24 mouse cellular contexts compared by ENCODE assay signal in the genomic region with DNA sequence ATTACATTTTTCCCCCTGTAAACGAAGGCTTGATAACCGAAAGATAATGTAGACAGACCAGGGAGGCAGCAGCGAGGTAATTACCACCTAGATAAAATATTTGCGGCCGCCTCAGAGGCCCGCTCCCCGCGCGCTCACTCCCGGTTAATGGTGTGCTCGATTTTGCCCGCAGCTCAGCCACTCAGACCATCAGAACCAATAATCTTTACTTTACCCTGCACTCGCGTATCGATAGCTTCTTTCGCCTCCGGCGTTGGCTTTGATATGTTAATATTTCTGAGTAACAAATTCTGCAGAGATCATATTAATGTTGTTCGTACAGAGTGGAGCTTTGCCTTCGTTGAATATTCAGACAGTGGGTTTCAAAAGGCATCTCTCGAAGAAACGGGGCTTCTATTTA. TPM values are rescaled to one million over a fixed set of nuclear protein-coding genes. Genes with fewer than 3 reads are reported as not detected.
DNase-seq lines count a peak whose midpoint lies in the region; ATAC-seq and TF ChIP-seq lines count a peak whose summit lies in the region.
"Had no signal": no experiment of that assay in that cellular context is flagged by ENCODE, and none has a peak within 500 bp of the region (broad histone marks: within the 10 kb centered on the region; RNA-seq: fewer than 3 reads in every experiment).

No protein-coding gene starts in this region.

- H3K9me3 ChIP-seq in forebrain, postnatal 0 days (ENCODE audit: low read length): no peaks in the 10 kb centered on the region
- no peaks in the 10 kb centered on the region for H3K9me3 ChIP-seq in forebrain, embryonic 10.5 days
- H3K9me3 ChIP-seq in midbrain, embryonic 11.5 days (ENCODE audit: control insufficient read depth, low read length): no peaks in the 10 kb centered on the region
- no peaks in the 10 kb centered on the region for H3K9me3 ChIP-seq in midbrain, embryonic 15.5 days
- H3K9me3 ChIP-seq: embryonic facial prominence, embryonic 13.5 days; forebrain, embryonic 15.5 days; heart, embryonic 15.5 days; hindbrain, embryonic 13.5 days had no signal

- H3K9ac ChIP-seq in forebrain, postnatal 0 days: no peak overlapping the region
- no peak overlapping the region for H3K9ac ChIP-seq in midbrain, embryonic 11.5 days (ENCODE audit: low read length)
- H3K9ac ChIP-seq in midbrain, embryonic 15.5 days: no peak overlapping the region
- H3K9ac ChIP-seq: embryonic facial prominence, embryonic 13.5 days; forebrain, embryonic 15.5 days; heart, embryonic 15.5 days; hindbrain, embryonic 13.5 days had no signal

- H3K4me3 ChIP-seq in forebrain, postnatal 0 days (ENCODE audit: low read depth, low read length): no peak overlapping the region
- no peak overlapping the region for H3K4me3 ChIP-seq in forebrain, embryonic 10.5 days
- no peak overlapping the region for H3K4me3 ChIP-seq in midbrain, embryonic 11.5 days (ENCODE audit: low read depth, low read length)
- H3K4me3 ChIP-seq in midbrain, embryonic 15.5 days: peak overlapping the region; percentile 2; the same call in 1 of the 2 replicates
- H3K4me3 ChIP-seq: embryonic facial prominence, embryonic 13.5 days; forebrain, embryonic 15.5 days; heart, adult 2 months; heart, embryonic 15.5 days; hindbrain, embryonic 13.5 days had no signal

- peaks cover 59% of the 10 kb centered on the region for H3K27me3 ChIP-seq in forebrain, postnatal 0 days (ENCODE audit: insufficient read depth, low read length)
- peaks cover 89% of the 10 kb centered on the region for H3K27me3 ChIP-seq in forebrain, embryonic 10.5 days (ENCODE audit: poor library complexity, severe bottlenecking)
- peaks cover 78% of the 10 kb centered on the region for H3K27me3 ChIP-seq in midbrain, embryonic 11.5 days (ENCODE audit: control insufficient read depth, insufficient read depth, low read length)
- H3K27me3 ChIP-seq in midbrain, embryonic 15.5 days (replicated peaks): peaks cover 53% of the 10 kb centered on the region
- H3K27me3 ChIP-seq: CH12.LX had no signal

- no peak for ATAC-seq in forebrain, postnatal 0 days
- ATAC-seq in midbrain, embryonic 11.5 days (ENCODE audit: low FRiP score): no peak
- ATAC-seq in midbrain, embryonic 15.5 days (replicated peaks): peak; percentile 63
- no peak for ATAC-seq in erythroid progenitor cell, adult 5-6 weeks (replicated peaks; ENCODE audit: low FRiP score, poor library complexity, severe bottlenecking)
- ATAC-seq: activated CD4-positive, CD25-positive, alpha-beta regulatory T cell, adult 4 months; forebrain, embryonic 15.5 days; Patski had no signal

- DNase-seq in forebrain, postnatal 0 days: no peak
- no peak for DNase-seq in forebrain, embryonic 10.5 days (ENCODE audit: extremely low spot score, low spot score)
- peak; percentile 89 for DNase-seq in midbrain, embryonic 11.5 days (ENCODE audit: low spot score, missing footprints)
- DNase-seq in thymus, adult 18-20 months: no peak
- DNase-seq: adrenal gland, postnatal 25 days; cerebellum, adult 8-10 months; cerebellum, postnatal 36 days; gastrocnemius, postnatal 14 days; heart, adult 2 months; heart, postnatal 14 days had no signal

- H3K27ac ChIP-seq in forebrain, postnatal 0 days (ENCODE audit: low read depth, low read length): no peak overlapping the region
- H3K27ac ChIP-seq in forebrain, embryonic 10.5 days: no peak overlapping the region
- no peak overlapping the region for H3K27ac ChIP-seq in midbrain, embryonic 11.5 days (ENCODE audit: low read depth, low read length)
- peak overlapping the region; percentile 85 for H3K27ac ChIP-seq in midbrain, embryonic 15.5 days
- H3K27ac ChIP-seq: embryonic facial prominence, embryonic 13.5 days; forebrain, embryonic 15.5 days; heart, adult 2 months; heart, embryonic 15.5 days; hindbrain, embryonic 13.5 days had no signal

- no peak for TF ChIP-seq CTCF in forebrain, postnatal 0 days (IDR thresholded peaks at IDR 0.05; ENCODE audit: low read depth)

- H3K4me2 ChIP-seq in forebrain, postnatal 0 days (ENCODE audit: low read depth): peak overlapping the region; percentile 1; the same call in 1 of the 2 replicates
- H3K4me2 ChIP-seq in midbrain, embryonic 11.5 days: no peak overlapping the region
- H3K4me2 ChIP-seq in midbrain, embryonic 15.5 days: peak overlapping the region; percentile 42
- H3K4me2 ChIP-seq: embryonic facial prominence, embryonic 13.5 days; forebrain, embryonic 15.5 days; heart, embryonic 11.5 days; heart, embryonic 15.5 days; hindbrain, embryonic 13.5 days had no signal

- no peaks in the 10 kb centered on the region for H3K4me1 ChIP-seq in forebrain, postnatal 0 days (ENCODE audit: insufficient read depth)
- H3K4me1 ChIP-seq in forebrain, embryonic 10.5 days: no peaks in the 10 kb centered on the region
- H3K4me1 ChIP-seq in midbrain, embryonic 11.5 days (ENCODE audit: control insufficient read depth, insufficient read depth, low read length): no peaks in the 10 kb centered on the region; the same call in 1 of the 2 replicates
- H3K4me1 ChIP-seq in midbrain, embryonic 15.5 days: no peaks in the 10 kb centered on the region
- H3K4me1 ChIP-seq: embryonic facial prominence, embryonic 13.5 days; forebrain, embryonic 15.5 days; heart, embryonic 15.5 days; hindbrain, embryonic 13.5 days had no signal

- H3K36me3 ChIP-seq in forebrain, postnatal 0 days (ENCODE audit: insufficient read depth): no peaks in the 10 kb centered on the region
- no peaks in the 10 kb centered on the region for H3K36me3 ChIP-seq in forebrain, embryonic 10.5 days (replicated peaks)
- H3K36me3 ChIP-seq in midbrain, embryonic 11.5 days (ENCODE audit: control insufficient read depth, insufficient read depth, low read length): no peaks in the 10 kb centered on the region
- no peaks in the 10 kb centered on the region for H3K36me3 ChIP-seq in midbrain, embryonic 15.5 days (replicated peaks)
- H3K36me3 ChIP-seq: embryonic facial prominence, embryonic 13.5 days; forebrain, embryonic 15.5 days; heart, embryonic 15.5 days; hindbrain, embryonic 13.5 days had no signal

- WGBS in forebrain, postnatal 0 days: 2% methylated on average over 22 of the region's 22 CpGs
- 2% methylated on average over 22 of the region's 22 CpGs for WGBS in forebrain, embryonic 10.5 days
- under 1% methylated on average over 22 of the region's 22 CpGs for WGBS in midbrain, embryonic 11.5 days
- WGBS in midbrain, embryonic 15.5 days: 1% methylated on average over 22 of the region's 22 CpGs

RNA-seq across cellular contexts. Expression of a gene that starts 8.2 kb away (rescaled TPM):
- 8.2 and 9.4 TPM in 2 replicates for total RNA-seq in forebrain, postnatal 0 days (2014; rRNA removed)
- polyA plus RNA-seq in forebrain, postnatal 0 days (2015; fragmentation: Nextera tagmentation; extraction: Ambion mirVana): 6.5 and 7.1 TPM in 2 replicates
- polyA plus RNA-seq in forebrain, embryonic 10.5 days (2016; fragmentation: Nextera tagmentation; extraction: Ambion mirVana): 0.15 TPM in 1 of 2 replicates, not detected in the other
- 20.1 and 28.1 TPM in 2 replicates for polyA plus RNA-seq in midbrain, embryonic 11.5 days (2014; fragmentation: Nextera tagmentation; extraction: Ambion mirVana)
- polyA plus RNA-seq in midbrain, embryonic 15.5 days (2015; fragmentation: Nextera tagmentation; extraction: Ambion mirVana): 60.1 and 80.2 TPM in 2 replicates
- total RNA-seq in erythroid progenitor cell, adult 5-6 weeks (2015; ENCODE audit: low replicate concordance): not detected in 2 replicates
- not detected in 2 replicates for total RNA-seq in erythroid progenitor cell, adult 5-6 weeks (2017; ENCODE audit: low replicate concordance)
- total RNA-seq: adrenal gland, adult 18-20 months; adrenal gland, postnatal 25 days; CH12.LX; gastrocnemius, adult 18-20 months; gastrocnemius, postnatal 14 days; heart, adult 2 months; heart, postnatal 14 days; hematopoietic stem cell, adult 5-6 weeks had no signal
- polyA plus RNA-seq: activated CD4-positive, CD25-positive, alpha-beta regulatory T cell, adult 4 months; embryonic facial prominence, embryonic 13.5 days; gonadal fat pad, adult 2 months; heart, adult 2 months; heart, embryonic 11.5 days; heart, embryonic 15.5 days; Patski had no signal
